Mouse (Mus musculus): ENCODE data around the gene Arrdc1.
"Not testable (repeated sequence)": the region's sequence is repeated elsewhere in the genome, so short reads cannot be mapped to it uniquely, and the experiment has no call there.

The Arrdc1 gene

DNA sequence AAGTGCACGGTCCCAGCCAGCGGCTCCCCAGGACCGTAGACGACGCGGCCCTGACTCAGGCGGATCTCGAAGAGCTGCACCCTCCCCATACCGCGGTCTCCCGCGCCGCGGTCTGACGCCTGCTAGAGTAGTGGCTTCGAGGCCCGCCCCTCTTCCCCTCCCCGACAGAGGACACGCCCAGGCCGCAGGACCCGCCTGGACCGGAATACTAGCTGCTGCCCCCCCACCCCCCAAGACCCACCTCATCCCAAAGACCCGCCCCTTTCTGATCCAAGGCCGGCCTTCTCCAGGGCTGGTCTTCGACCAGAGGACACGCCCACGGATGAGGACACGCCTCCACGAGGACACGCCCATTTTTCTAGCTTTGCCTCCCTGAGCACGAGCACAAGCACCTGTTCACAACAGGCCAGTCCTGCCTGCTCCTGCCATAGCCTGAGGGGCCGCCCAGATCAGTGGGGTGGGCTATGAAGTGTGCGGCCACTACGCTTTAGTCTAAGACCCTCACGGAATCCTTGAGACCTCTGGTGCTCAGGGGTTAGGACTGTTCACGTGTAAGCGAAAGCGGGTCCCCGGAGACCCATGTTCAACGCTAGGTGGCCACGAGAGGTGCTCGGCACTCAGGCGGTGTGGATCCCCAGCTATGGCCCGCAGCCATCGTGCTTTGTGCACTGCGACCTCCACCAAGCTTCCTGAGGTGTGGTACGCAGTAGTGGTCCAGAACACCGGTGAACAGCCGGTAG is at the start of gene Arrdc1:
Gene Arrdc1, minus strand, starts transcription at position 196 of the 740 bp plus-strand sequence.
- DNase-seq (ENCODE audit: low spot score) = peak; percentile 95

DNA sequence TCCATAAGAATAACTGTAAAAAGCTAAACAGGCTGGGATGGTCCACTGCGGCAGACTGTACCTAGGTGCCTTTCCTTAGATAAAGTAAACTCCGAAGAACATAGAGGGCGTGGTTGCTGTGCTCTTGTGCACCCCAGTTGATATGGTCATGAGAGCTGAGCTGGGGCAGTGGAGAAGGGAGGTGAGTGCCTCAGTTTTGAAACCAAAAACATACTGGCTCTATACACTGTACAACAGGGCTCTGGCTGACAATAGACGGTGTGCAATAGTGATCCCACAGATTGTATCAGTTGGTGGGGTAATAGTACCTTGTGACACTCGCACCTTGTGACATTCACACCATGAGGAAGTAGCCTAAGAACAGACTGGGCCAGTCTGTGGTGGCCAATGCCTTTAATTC is 41.9 kb upstream of the Arrdc1 start:
- DNase-seq (ENCODE audit: low spot score) = peak; percentile 77

DNA sequence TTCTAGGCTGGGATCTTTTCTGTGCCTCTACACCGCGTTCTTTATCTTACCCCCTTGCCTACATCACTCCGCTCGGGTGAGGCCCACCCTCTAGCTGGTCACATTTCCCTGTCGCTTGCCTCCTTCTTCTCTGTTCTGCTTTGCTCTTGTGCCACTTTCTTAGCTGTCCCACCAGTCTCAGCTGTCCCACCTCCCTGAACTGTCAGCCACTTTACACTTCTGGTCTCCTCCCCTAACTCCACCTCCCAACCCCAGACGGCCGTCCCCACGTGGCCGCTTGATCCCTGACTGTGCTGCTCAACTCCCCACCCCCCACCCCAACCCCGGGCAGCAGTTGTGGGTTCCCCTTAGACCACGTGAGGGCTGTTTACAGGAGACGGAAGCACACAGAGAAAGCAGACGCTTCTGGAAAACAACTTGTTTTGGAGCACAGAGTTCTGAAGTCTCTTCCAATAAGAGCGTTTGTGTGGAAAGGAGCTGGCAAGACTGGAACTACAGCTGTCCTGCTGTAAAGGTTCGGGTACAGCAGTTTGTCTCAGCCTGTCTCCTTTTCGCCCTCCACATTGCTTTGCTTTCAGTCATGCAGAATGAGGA is 40.7 kb upstream of the Arrdc1 start, which contains the start of gene Pnpla7:
Gene Pnpla7, plus strand, starts transcription at position 330 of the 594 bp plus-strand sequence.
- peak; percentile 82 for DNase-seq (ENCODE audit: low spot score)

DNA sequence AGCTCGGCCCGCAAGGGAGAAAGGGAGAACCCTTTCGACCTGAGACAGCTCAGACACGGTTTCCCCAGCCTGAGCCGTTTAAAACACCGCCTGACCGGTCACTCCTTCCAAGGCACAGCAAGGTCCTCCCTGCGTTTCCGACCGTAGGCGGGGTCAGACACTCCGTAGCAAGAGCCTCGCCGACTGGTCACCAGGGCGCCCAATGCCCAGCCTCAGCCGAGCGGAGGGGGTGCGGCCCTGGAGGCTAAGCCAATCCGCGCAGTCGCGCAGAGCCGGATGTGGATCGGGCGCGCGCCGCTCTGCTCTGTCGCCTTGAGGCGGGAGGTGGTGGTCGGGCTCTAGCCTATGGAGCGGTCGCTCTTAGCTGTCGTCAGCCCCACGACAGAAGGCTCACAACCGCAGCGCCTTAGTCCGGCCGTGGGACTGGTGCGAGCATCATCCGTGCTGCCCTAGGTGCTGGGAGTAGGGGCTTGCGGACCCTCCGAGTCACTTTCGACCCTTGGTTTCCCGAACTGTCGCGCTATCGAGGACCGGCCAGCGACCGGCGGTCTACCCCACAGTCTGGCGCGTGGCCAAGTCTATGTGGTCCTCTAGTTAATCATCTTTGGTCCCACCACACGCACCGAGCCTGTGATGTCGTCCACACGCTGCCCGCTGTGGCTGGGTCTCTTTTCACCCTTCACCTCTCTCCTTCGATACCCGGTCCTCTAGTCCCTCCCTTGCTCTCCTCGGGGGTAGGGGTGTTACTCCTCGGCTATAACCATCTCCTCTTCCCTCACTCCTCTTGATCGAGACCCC is 40.1 kb upstream of the Arrdc1 start, which contains the start of gene Mrpl41:
Gene Mrpl41, minus strand, starts transcription at position 193 of the 798 bp plus-strand sequence.
- peak; percentile 94 for DNase-seq (ENCODE audit: low spot score)

DNA sequence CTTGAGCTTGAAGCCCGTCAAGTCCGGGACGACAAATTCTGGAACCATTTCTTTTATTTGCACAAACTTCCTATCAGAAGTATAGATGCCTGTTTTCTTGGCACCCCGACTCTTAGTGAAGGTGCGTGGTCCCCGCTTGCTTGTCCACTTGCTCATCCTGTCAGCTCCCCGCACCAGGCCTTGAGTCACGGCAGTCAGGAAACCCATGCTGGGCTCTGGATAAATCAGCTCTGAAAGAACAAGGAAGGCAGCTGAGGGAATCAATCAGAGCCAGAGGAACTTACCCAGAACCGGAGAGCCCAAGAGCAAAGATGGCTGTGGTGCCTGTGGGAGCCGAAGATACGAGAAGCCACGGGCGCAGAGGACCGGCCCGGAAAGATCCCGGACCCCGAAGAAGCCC is 39.4 kb upstream of the Arrdc1 start:
- not testable (repeated sequence) for DNase-seq (ENCODE audit: low spot score)

DNA sequence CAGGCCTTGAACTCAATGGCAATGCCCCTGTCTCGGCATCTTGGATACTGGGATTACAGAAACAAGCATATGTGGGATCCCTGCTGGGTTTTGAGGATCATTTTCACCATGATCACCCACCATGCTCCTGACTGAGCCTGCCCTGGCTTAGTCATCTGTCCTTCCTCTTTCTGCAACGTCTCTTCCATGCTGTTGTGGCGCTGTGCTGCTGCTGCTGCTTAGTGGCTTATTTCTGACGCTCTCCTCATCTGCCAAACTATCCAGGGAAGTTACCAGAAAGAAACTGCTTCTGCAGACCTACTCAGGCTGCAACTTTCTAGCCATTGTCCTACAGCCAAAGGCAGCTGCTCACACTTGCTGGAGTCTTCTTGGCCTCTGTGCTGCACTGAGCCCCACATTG is 35.3 kb upstream of the Arrdc1 start:
- DNase-seq (ENCODE audit: low spot score) = no peak

DNA sequence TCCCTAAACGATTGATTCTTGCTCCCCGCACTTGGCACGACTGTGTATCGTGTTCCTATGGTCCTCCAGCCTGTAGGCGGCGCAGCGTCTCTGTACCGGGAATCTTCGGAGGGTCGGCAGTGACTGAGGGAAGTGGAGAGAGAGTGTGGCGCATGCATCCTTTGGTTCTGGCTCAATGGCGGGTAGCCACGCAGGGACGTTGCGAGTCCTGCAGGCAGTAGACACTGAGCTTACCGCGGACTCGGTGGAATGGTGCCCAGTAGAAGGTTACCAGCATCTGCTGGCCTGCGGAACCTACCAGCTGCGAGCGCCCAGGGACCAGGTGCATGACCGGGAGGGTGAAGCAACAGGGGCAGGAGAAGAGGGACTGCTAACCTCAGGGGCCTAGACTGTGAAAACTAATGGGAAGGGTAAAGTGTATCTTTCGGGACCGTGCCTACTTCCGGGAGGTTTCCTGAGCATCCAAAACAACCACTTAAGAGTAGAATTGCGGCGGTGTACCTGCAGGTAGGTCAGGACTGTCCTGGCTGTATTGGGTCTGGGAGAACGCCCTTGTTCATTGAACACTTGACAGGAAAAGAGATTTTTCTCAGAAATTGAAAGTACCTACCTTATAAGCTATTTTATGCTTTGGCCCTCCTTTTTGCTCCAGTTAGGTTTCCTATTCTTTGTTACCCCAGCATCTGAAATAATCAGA is 27.4 kb upstream of the Arrdc1 start, which contains the start of gene Dph7:
Gene Dph7, plus strand, starts transcription at position 97 of the 697 bp plus-strand sequence.
- DNase-seq (ENCODE audit: low spot score) = peak; percentile 83

DNA sequence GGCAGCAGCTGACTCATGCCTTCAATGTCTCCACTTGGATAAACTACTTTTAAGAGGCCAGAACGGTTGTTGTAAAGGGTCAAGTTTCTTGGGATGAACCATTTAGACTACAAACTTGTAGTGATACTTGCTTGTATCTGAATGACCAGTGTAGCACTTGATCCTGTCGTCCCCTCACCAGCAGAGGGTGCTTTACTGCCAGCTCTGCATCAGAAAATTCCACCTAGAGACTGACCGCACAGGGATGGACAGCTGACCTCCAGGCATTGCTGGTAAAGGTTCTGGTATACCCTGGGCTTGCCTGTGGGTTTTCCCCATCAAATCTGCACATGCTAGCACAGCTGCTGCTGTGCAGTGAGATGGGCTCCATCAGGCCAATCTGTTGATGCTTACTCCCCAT is 25.9 kb upstream of the Arrdc1 start:
- DNase-seq (ENCODE audit: low spot score) = no peak

DNA sequence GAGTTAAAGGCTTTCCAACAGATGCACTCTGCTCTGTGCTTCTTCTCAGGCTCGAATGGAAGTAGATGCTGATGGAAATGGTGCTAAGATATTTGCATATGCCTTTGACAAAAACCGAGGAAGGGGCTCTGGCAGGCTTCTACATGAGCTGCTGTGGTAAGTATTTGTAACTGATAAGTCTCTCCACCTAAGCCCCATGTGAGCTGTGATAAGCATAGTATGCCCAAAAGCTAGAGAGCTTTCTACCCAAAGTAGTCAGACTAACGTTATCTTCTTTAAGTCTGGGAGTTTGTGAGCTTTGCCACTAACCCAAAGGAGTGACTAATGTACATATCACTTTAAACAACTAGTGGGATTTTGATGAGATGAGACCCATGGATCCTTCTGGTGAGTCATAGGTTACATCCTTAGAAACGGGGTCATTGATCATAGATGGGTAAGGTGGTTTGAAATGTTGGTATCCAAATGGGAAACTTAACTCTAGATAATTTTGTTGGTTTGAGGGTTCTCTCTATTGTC is 17.5 kb upstream of the Arrdc1 start:
- DNase-seq (ENCODE audit: low spot score) = no peak

DNA sequence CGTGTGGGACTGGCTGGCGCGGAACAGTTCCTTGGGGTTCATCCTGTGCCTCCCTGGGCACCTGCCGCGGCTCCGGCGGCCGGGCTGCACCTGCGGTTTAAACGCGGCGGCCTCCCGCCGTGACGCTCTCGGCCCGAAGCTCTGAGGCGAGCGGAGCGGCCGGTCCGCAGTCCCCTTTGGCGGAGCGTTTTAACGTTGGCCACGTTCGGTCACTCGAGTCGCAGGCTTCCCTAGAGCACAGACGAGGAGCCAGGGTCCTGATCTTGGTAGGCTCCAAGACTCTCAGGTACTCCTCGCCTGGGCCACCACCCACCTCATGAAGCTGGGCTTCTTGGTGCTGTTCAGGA is 15.1 kb upstream of the Arrdc1 start:
- DNase-seq (ENCODE audit: low spot score) = no peak

DNA sequence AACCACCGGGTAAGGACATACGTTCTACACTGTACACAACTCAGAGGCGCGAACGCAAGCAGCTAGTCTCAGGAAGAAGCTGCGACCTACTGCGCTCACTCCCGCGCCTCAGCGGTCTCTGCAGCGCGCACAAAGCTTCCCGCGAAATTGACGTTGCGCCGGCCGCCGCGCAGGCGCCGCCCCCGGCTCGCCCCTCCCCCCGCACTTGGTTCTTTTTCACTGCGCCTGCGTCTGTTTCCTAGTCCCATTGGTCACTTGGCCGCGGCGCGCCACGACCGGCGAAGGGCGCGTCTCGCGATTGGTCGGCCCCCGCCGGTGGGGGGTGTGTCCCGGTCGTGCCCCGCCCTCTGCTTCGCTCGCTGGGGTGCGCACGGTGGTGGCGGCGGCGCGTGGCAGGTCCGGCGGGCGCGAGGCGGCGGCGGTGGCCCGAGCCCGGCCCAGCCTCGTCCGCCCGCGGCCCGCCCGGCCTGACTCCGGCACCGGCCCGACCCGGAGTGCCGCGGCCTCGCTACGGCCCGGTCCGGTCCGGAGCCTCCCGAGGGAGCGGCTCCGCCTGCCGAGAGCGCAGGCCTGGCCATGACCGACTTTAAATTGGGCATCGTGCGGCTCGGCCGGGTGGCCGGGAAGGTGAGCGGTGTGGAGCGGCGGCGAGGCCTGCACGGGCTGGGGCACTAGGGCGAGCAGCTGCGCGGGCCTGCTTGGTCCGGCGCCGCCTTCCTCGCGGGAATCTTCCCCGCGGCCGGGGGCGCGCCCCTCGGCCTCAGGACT is 14.6 kb upstream of the Arrdc1 start, which contains the start of gene Zmynd19:
Gene Zmynd19, plus strand, starts transcription at position 372 of the 768 bp plus-strand sequence.
- peak; percentile 94 for DNase-seq (ENCODE audit: low spot score)

DNA sequence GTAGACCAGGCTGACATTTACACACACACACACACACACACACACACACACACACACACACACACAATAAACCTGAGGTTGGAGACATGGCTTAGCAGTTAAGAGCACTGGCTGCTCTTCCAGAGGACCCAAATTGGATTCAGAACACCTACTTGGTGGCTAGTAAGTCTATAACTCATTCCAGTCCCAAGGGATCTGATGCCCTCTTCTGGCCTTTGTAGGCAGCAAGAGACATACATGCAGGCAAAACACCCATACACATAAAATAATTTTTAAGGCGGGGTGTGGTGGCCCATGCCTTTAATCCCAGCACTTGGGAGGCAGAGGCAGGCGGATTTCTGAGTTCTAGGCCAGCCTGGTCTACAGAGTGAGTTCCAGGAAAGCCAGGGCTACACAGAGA is 9.3 kb upstream of the Arrdc1 start:
- not testable (repeated sequence) for DNase-seq (ENCODE audit: low spot score)

DNA sequence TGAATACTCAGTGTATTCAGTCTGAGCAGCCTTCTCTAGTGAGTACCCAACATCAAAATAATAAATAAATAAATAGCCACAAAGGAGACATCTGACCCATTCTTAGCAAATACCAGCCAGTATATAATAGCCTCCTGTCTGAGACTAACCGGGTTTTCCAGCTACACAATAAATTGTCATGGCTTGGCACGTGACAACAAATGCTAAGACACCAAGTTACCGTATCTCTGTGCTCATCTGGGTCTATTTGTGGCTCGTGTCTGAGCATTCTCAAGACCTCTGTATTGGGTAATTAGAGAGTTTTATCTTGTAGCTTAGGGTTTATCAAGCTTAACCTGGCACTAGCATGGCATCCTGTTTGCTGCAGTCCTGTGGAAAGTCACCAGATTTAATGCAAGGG is 7.0 kb upstream of the Arrdc1 start:
- no peak for DNase-seq (ENCODE audit: low spot score)

DNA sequence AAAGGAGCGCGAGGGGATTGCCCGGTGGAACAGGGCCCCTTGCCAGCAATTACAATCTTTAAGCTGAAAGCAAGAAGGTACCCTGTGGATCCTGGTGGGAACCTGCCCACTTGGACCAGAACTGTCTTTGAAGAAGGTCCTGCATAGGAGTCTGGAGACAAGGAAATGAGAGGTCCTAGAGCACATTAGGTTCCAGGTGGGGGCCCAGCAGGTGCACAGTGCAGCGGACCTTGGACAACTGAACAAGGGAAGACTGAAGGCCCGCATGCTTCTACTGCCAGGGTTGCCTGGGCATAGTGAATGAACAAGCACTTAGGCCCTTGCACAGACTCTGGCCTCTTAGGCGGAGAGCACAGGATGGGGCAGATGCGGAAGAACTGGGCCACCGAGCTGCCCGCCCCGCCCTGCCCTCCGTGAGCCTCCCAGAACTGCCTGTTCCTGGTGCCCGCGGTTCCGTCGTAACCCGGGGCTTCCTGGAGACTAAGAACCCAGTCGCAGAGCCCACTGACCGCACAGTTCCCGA is 550 bp downstream of the Arrdc1 start:
- no peak for DNase-seq (ENCODE audit: low spot score)

DNA sequence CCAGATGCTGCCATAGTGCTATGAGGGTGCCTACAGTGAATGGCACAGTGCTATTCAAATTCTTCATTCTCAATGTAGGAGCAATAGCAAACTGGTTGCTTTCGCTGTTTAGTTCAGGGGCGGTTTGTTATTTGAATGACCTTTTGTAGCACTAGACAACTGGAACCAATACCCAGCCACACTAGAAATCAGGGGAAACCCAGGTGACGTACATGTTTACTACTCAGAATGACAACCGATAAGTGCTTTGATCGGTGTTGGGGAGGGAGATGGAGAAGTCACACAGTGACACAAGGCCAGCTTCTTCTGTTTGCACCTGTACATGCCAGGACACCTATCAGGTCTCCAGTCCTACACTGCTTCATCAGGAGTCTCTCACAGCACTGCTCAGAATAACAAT is 5.5 kb downstream of the Arrdc1 start:
- DNase-seq (ENCODE audit: low spot score) = no peak

DNA sequence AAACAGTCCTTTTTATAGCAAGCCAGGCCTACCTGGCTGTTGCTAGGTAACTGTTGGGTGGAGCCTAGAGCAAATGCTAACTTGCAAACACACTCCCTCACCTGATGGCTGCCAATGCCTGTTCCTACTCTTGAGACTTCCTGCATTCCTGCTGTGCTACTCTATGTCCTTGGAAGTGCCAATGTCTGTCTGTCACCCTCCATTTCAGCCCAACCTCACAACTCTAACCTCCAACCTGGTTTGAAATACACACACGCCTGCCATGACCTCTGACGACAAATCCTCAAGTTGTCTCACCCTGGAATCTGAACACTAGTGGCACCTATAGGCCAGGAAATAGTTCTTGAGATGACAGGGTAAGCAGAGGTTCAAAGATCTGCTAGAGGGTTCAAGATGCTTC is 5.9 kb downstream of the Arrdc1 start:
- no peak for DNase-seq (ENCODE audit: low spot score)

DNA sequence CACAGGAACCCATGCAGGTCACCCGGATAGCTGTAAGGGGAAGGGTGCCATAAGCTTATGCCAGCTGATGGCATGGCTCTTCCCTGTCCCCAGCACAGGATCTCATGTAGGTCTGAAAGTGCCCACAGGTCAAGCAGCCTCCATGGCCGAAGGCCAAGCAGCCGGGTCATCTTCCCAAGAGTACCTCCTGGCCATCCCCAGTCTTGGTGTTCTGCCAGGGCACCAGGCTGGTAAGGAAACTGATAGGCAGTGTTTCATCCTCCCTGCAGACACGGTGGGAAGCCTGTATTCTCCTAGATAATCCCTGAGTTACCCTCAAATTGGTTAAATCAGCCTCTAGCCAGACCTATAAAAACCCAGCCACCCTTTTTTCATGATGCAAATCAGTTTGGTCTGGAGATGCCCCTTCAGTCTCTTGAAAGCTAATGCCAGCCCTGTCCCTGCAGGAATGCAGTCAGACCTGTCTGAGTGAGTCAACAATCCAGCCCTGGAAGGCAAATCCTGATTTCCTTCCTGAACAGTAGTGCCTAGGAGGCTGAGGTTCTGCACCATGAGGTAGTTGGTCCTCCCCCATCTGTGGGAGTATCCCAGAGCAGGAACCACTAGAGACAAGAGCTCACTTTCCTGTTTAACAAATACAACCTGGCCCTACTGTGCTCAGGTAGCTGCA is 7.1 kb downstream of the Arrdc1 start:
- DNase-seq (ENCODE audit: low spot score) = no peak

DNA sequence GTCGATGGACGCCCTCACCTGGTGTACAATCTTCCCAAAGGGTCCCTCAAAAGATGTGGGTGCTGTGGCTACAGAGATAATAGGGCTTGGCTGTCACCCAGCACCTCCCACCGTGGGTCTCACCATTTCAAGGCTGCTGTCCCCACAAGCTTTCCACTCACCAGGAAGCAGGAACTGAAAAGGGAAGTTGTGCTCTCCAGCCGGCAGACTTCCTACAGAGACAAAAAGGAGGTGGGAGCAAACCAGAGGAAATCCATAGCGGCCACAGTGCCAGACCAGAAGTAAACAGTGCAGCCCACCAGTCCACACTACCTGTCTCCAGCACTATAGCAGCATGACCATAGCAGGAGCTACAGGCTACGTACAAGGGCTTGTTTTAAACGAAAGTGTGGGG is 8.1 kb downstream of the Arrdc1 start:
- no peak for DNase-seq (ENCODE audit: low spot score)

DNA sequence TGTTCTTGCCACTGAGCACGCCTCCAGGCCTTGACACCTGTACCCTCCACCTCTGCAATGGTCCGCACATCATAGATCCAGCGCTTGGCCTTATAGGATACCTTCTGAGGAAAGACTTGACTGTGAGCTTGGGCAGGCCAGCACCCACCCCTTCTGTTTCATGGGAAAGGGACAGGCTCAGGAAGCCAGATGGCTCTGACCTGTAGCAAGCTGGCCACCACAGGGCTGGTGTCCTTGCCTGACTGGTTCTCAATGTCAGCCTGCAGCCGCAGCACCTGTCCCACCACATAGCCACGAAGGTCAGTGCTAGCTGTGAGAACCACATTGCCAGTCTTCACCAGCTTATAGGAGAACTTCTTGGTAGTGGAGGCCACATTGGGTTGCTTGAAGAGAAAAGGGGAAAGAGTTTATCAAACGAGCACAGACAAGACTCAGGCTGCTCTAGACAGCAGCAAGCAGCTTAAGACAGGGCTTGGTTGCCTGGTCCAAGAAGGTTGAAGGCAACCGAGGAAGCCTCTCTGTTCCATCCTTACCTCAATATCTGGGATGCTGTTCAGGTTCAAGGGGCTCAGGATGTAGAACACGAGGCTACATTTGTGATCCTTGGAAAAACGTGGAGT is 8.6 kb downstream of the Arrdc1 start:
- no peak for DNase-seq (ENCODE audit: low spot score)

DNA sequence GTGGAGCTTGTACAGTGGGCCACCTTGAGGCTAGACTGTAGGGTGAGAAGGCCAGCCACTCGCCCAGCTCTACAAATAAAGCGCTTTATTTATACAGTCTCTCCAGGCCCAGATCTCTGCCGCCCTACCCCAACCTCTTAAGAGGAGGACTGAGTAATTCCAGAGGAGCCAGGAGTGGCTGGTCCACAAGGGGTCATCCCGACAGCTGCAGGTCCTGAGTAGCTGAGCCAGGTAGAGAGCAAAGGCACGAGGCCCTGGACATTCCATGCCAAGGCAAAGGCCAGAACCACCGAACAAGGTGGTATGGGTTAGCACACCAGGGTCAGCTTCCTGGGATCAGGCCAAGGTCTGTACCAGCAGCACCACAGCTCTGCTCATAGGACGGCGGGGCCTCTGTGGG is 9.8 kb downstream of the Arrdc1 start:
- no peak for DNase-seq (ENCODE audit: low spot score)
